Mouse (Mus musculus) heart, postnatal 36 days (tissue): ENCODE results near the gene Hccs. TPM values are rescaled to one million over a fixed set of nuclear protein-coding genes. Genes with fewer than 3 reads are reported as not detected.

Experiments used
- DNase-seq, 2 experiments: peaks; one replicate each; pipeline ENCODE4 v3.0.0; 2021 to 2022
- intact Hi-C: fragments of 180-260 bp; cut with DNase I; formaldehyde crosslinking; loops from one replicate; pipeline ENCODE4 v1.15.1; 2025
- total RNA-seq, 2 experiments: library from RNA; stranded (reverse); gene quantifications; 2 replicates each; pipeline ENCODE4 v1.2.3; 2021

Hccs gene
- total RNA-seq, 2 experiments from 2014 or later, result 63.3 to 70.0 TPM

DNA sequence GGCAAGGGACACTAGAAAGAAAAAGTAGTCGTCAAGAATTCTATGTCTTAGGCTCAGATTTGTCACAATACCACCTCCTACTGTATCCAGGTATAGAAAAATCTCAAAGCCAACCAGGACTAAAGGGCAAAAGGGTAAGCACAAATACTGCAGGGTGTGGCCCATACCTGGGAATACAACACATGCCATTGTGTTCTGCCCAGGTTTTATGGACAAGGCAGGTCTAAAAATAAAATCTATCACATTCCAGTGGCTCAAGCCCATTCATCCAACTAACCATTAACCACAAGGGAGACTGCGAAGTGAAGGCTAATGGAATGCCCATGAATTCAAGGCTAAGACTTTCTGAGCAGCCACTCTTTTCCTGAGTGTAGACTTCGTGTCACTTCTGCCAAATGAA lies 110.2 kb downstream of the Hccs start:
- intact Hi-C loops, result no loop called here
- DNase-seq, result no peak

Other genes with a start within 250 kb of the Hccs start
- gene Amelx, start 133.2 kb downstream of the Hccs start, total RNA-seq, result not detected